Mouse (Mus musculus) stomach, embryonic 16.5 days (tissue): ENCODE results near the gene Ccdc9b. TPM values are rescaled to one million over a fixed set of nuclear protein-coding genes. Genes with fewer than 3 reads are reported as not detected.

Experiments
- ATAC-seq: fragments of 200-750 bp; cut with Nextera tagmentation; 2 replicates; pipeline ENCODE4 v1.8.0; 2017; ENCODE audit warnings: moderate number of reproducible peaks, moderate TSS enrichment; ENCODE audit not compliant: insufficient read depth, low FRiP score
- H3K27ac ChIP-seq: fragments of 300-500 bp; sonication (generic); 2 replicates; pipeline ENCODE4 v1.5.1; 2014; ENCODE audit warnings: low read length
- H3K27me3 ChIP-seq: fragments of 300-500 bp; sonication (generic); 2 replicates; pipeline ENCODE4 v1.6.1; 2014; ENCODE audit warnings: low read length, control low read depth, mixed read lengths; ENCODE audit not compliant: control insufficient read depth, insufficient read depth
- H3K36me3 ChIP-seq: fragments of 300-500 bp; sonication (generic); 2 replicates; pipeline ENCODE4 v1.6.1; 2014; ENCODE audit warnings: low read length; ENCODE audit not compliant: control insufficient read depth, insufficient read depth
- H3K4me1 ChIP-seq: fragments of 300-500 bp; sonication (generic); 2 replicates; pipeline ENCODE4 v1.6.1; 2014; ENCODE audit warnings: low read length, control low read depth, mixed read lengths; ENCODE audit not compliant: control insufficient read depth, insufficient read depth
- H3K4me2 ChIP-seq: fragments of 300-500 bp; sonication (generic); 2 replicates; pipeline ENCODE4 v1.6.1; 2014; ENCODE audit warnings: low read depth, low read length, mixed read lengths
- H3K4me3 ChIP-seq: fragments of 300-500 bp; sonication (generic); replicated peaks from 2 replicates; pipeline ENCODE4 v1.5.1; 2014; ENCODE audit warnings: mild to moderate bottlenecking, low read length
- H3K9ac ChIP-seq: fragments of 300-500 bp; sonication (generic); 2 replicates; pipeline ENCODE4 v1.6.1; 2014; ENCODE audit warnings: low read length
- H3K9me3 ChIP-seq: fragments of 300-500 bp; sonication (generic); replicated peaks from 2 replicates; pipeline ENCODE4 v1.6.1; 2016; ENCODE audit warnings: low read length, control low read depth; ENCODE audit not compliant: control insufficient read depth
- WGBS: fragments of 180-500 bp; shearing (Covaris S2); extraction: QIAGEN DNeasy Blood & Tissue Kit; methylation state at CpG from one replicate; pipeline ENCODE4 v1.1.7; 2014; 5-methylcytosine and 5-hydroxymethylcytosine counted together
- polyA plus RNA-seq: library from polyadenylated mRNA; unstranded; fragments of >200 nt; fragmentation: Nextera tagmentation; extraction: Ambion mirVana; gene quantifications from 2 replicates; pipeline ENCODE4 v1.2.1, GENCODE M21; 2015

The Ccdc9b gene
- polyA plus RNA-seq, 1 experiment from 2014 or later: 2.9 TPM

- Histone ChIP-seq H3K4me2 (no peak overlapping the region), H3K27me3 (no peaks in the 10 kb centered on the region), H3K4me1 (peaks cover 31% of the 10 kb centered on the region), H3K9me3 (no peaks in the 10 kb centered on the region), H3K27ac (no peak overlapping the region), H3K9ac (no peak overlapping the region), H3K36me3 (no peaks in the 10 kb centered on the region), H3K4me3 (no peak overlapping the region)
- no peak for ATAC-seq
- WGBS: 73% methylated on average over 10 of the region's 10 CpGs
Measured at GRCm38 (mm10) chr2:118766041-118767033, 3.9 kb upstream of the Ccdc9b start.

GRCm38 (mm10) chr2:118764875-118765274 is 2.4 kb upstream of the Ccdc9b start:
- H3K27ac ChIP-seq: no peak overlapping the region
- ATAC-seq: no peak
- H3K4me3 ChIP-seq: no peak overlapping the region
- WGBS: 87% methylated on average over 5 of the region's 5 CpGs
- no peak overlapping the region for H3K9ac ChIP-seq
- peaks cover 37% of the 10 kb centered on the region for H3K4me1 ChIP-seq
- H3K36me3 ChIP-seq: no peaks in the 10 kb centered on the region
- H3K27me3 ChIP-seq: no peaks in the 10 kb centered on the region
- no peak overlapping the region for H3K4me2 ChIP-seq
- no peaks in the 10 kb centered on the region for H3K9me3 ChIP-seq

- Histone ChIP-seq H3K4me2 (no peak overlapping the region), H3K36me3 (no peaks in the 10 kb centered on the region), H3K27ac (no peak overlapping the region), H3K27me3 (no peaks in the 10 kb centered on the region), H3K9ac (no peak overlapping the region), H3K4me1 (peaks cover 40% of the 10 kb centered on the region), H3K4me3 (no peak overlapping the region), H3K9me3 (no peaks in the 10 kb centered on the region)
- 27% methylated on average over 11 of the region's 11 CpGs for WGBS
- no peak for ATAC-seq
Measured at GRCm38 (mm10) chr2:118764094-118764831, 1.8 kb upstream of the Ccdc9b start.

- peak overlapping the region; percentile 98 for H3K27ac ChIP-seq
- peaks cover 41% of the 10 kb centered on the region for H3K4me1 ChIP-seq
- no peak for ATAC-seq
- no peak overlapping the region; the same call in 1 of the 2 replicates for H3K9ac ChIP-seq
- WGBS: 57% methylated on average over 7 of the region's 7 CpGs
- no peaks in the 10 kb centered on the region for H3K27me3 ChIP-seq
- H3K36me3 ChIP-seq: no peaks in the 10 kb centered on the region
- H3K4me3 ChIP-seq: no peak overlapping the region
- no peak overlapping the region for H3K4me2 ChIP-seq
- H3K9me3 ChIP-seq: no peaks in the 10 kb centered on the region
Measured at GRCm38 (mm10) chr2:118763469-118763868, 1.0 kb upstream of the Ccdc9b start.

GRCm38 (mm10) chr2:118762784-118763148 is 305 bp upstream of the Ccdc9b start:
- Histone ChIP-seq H3K9me3 (no peaks in the 10 kb centered on the region), H3K4me1 (peaks cover 43% of the 10 kb centered on the region), H3K27ac (peak overlapping the region; percentile 98), H3K27me3 (no peaks in the 10 kb centered on the region), H3K4me3 (peak overlapping the region; percentile 32), H3K9ac (peak overlapping the region; percentile 74), H3K36me3 (no peaks in the 10 kb centered on the region), H3K4me2 (peak overlapping the region; percentile 59)
- 0 out of 2 replicates have a peak, but pooled peaks have one; percentile 2 for ATAC-seq
- 10% methylated on average over 10 of the region's 10 CpGs for WGBS

GRCm38 (mm10) chr2:118761358-118761757 is 1.1 kb downstream of the Ccdc9b start:
- Histone ChIP-seq H3K4me3 (peak overlapping the region; percentile 32), H3K27me3 (no peaks in the 10 kb centered on the region), H3K9ac (peak overlapping the region; percentile 74), H3K36me3 (no peaks in the 10 kb centered on the region), H3K9me3 (no peaks in the 10 kb centered on the region), H3K4me2 (peak overlapping the region; percentile 59), H3K27ac (peak overlapping the region; percentile 98), H3K4me1 (peaks cover 40% of the 10 kb centered on the region)
- no peak for ATAC-seq
- 85% methylated on average over 12 of the region's 12 CpGs for WGBS

- no peaks in the 10 kb centered on the region for H3K27me3 ChIP-seq
- H3K9ac ChIP-seq: no peak overlapping the region; the same call in 1 of the 2 replicates
- H3K4me3 ChIP-seq: no peak overlapping the region
- H3K36me3 ChIP-seq: no peaks in the 10 kb centered on the region
- H3K9me3 ChIP-seq: no peaks in the 10 kb centered on the region
- no peak overlapping the region for H3K4me2 ChIP-seq
- 86% methylated on average over 11 of the region's 11 CpGs for WGBS
- no peak for ATAC-seq
- no peak overlapping the region for H3K27ac ChIP-seq
- H3K4me1 ChIP-seq: peaks cover 37% of the 10 kb centered on the region
Measured at GRCm38 (mm10) chr2:118760311-118761025, 2.0 kb downstream of the Ccdc9b start.

GRCm38 (mm10) chr2:118759828-118760227 is 2.6 kb downstream of the Ccdc9b start:
- H3K9me3 ChIP-seq: no peaks in the 10 kb centered on the region
- peaks cover 37% of the 10 kb centered on the region for H3K4me1 ChIP-seq
- H3K9ac ChIP-seq: peak overlapping the region; percentile 12; the same call in 1 of the 2 replicates
- H3K27ac ChIP-seq: no peak overlapping the region
- peak overlapping the region; percentile 21; the same call in 1 of the 2 replicates for H3K4me2 ChIP-seq
- WGBS: 14% methylated on average over 8 of the region's 8 CpGs
- ATAC-seq: peak; percentile 28; the same call in 1 of the 2 replicates
- no peaks in the 10 kb centered on the region for H3K27me3 ChIP-seq
- H3K36me3 ChIP-seq: no peaks in the 10 kb centered on the region
- H3K4me3 ChIP-seq: no peak overlapping the region
